Mouse (Mus musculus) T-cell, adult 2 months (primary cell): ENCODE results near the gene Myt1l.

Source experiments
- DNase-seq: peaks from one replicate; pipeline ENCODE4 v3.0.0; 2022; ENCODE audit warnings: low spot score

Gene Myt1l

DNA sequence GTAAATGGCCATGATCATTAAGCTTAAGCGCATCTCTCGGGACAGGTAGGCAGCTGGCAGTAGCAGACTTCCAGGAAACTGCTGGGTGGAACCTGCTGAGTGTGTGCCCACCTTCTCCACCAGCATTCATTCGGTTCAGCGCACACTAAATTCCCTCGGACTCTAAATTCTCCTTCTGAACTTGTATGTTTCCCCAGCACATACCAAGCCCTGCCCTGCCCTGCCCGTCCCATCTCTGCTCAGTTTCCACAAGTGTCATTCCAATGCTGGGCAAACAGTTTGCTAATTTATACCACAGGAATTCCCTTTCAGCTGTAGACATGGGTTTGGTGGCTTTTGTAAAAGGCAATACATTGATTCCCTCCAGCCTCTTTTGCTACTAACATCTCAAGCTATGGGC lies 436.8 kb downstream of the Myt1l start:
- DNase-seq: no peak

- DNase-seq: no peak
Measured at GRCm38 (mm10) chr12:29971795-29972464, 443.7 kb downstream of the Myt1l start.

GRCm38 (mm10) chr12:29972533-29972932 lies 444.3 kb downstream of the Myt1l start:
- no peak for DNase-seq
